Comparison of ENCODE assay signal across 15 mouse cellular contexts in genomic region chr4:133970876-133971275, GRCm38 (mm10). TPM values are rescaled to one million over a fixed set of nuclear protein-coding genes. Genes with fewer than 3 reads are reported as not detected.
DNase-seq lines count a peak whose midpoint lies in the region; ATAC-seq and TF ChIP-seq lines count a peak whose summit lies in the region.
"Had no signal": no experiment of that assay in that cellular context is flagged by ENCODE, and none has a peak within 500 bp of the region (broad histone marks: within the 10 kb centered on the region; RNA-seq: fewer than 3 reads in every experiment).

No protein-coding gene starts in this region.

- TF ChIP-seq POLR2A in kidney, adult 2 months (IDR thresholded peaks at IDR 0.05; ENCODE audit: low read depth, low read length): no peak

- DNase-seq in cerebellum, adult 9-11 months: peak; percentile 32
- no peak for DNase-seq in cerebellum, adult 11 months
- no peak for DNase-seq in midbrain, embryonic 10.5 days (ENCODE audit: low spot score)
- no peak for DNase-seq in midbrain, embryonic 14.5 days
- peak; percentile 61 for DNase-seq in midbrain, postnatal 0 days (ENCODE audit: low spot score)
- DNase-seq in kidney, postnatal 4 days: no peak
- DNase-seq in kidney, adult 2 months: no peak
- DNase-seq: adrenal gland, adult 2 months had no signal

- WGBS in midbrain, embryonic 10.5 days: 80% methylated on average over 13 of the region's 13 CpGs
- 64% methylated on average over 13 of the region's 13 CpGs for WGBS in midbrain, embryonic 14.5 days
- 78% methylated on average over 13 of the region's 13 CpGs for WGBS in hindbrain, embryonic 12.5 days
- 63% methylated on average over 13 of the region's 13 CpGs for WGBS in midbrain, postnatal 0 days
- 84% methylated on average over 13 of the region's 13 CpGs for WGBS in kidney, adult 2 months

- no peaks in the 10 kb centered on the region for H3K27me3 ChIP-seq in midbrain, embryonic 10.5 days (ENCODE audit: low read depth, poor library complexity, severe bottlenecking)
- no peaks in the 10 kb centered on the region for H3K27me3 ChIP-seq in midbrain, embryonic 14.5 days (ENCODE audit: control insufficient read depth, insufficient read depth, low read length)
- no peaks in the 10 kb centered on the region for H3K27me3 ChIP-seq in hindbrain, embryonic 12.5 days
- no peaks in the 10 kb centered on the region for H3K27me3 ChIP-seq in midbrain, postnatal 0 days (ENCODE audit: insufficient read depth, low read length)
- no peaks in the 10 kb centered on the region for H3K27me3 ChIP-seq in kidney, adult 2 months (replicated peaks; ENCODE audit: control insufficient read depth, insufficient read depth, low read length)

- no peaks in the 10 kb centered on the region for H3K9me3 ChIP-seq in midbrain, embryonic 10.5 days (replicated peaks)
- no peaks in the 10 kb centered on the region for H3K9me3 ChIP-seq in midbrain, embryonic 14.5 days (ENCODE audit: control insufficient read depth, low read length)
- H3K9me3 ChIP-seq in hindbrain, embryonic 12.5 days (replicated peaks): no peaks in the 10 kb centered on the region
- no peaks in the 10 kb centered on the region for H3K9me3 ChIP-seq in midbrain, postnatal 0 days (ENCODE audit: low read length)

- peaks cover 58% of the 10 kb centered on the region for H3K36me3 ChIP-seq in midbrain, embryonic 10.5 days
- H3K36me3 ChIP-seq in midbrain, embryonic 14.5 days (ENCODE audit: control insufficient read depth, insufficient read depth, low read length): peaks cover 14% of the 10 kb centered on the region
- peaks cover 19% of the 10 kb centered on the region for H3K36me3 ChIP-seq in hindbrain, embryonic 12.5 days
- no peaks in the 10 kb centered on the region; the same call in 1 of the 2 replicates for H3K36me3 ChIP-seq in midbrain, postnatal 0 days (ENCODE audit: insufficient read depth, low read length)
- no peaks in the 10 kb centered on the region for H3K36me3 ChIP-seq in kidney, adult 2 months (ENCODE audit: control insufficient read depth, insufficient read depth, low read length)

- H3K4me1 ChIP-seq in midbrain, embryonic 10.5 days: peaks cover 50% of the 10 kb centered on the region
- H3K4me1 ChIP-seq in midbrain, embryonic 14.5 days (ENCODE audit: control insufficient read depth, insufficient read depth, low read length): peaks cover 30% of the 10 kb centered on the region
- H3K4me1 ChIP-seq in hindbrain, embryonic 12.5 days: peaks cover 38% of the 10 kb centered on the region
- H3K4me1 ChIP-seq in midbrain, postnatal 0 days (ENCODE audit: insufficient read depth, low read length): 0 out of 2 replicates have a peak, but pooled peaks cover 10% of the 10 kb centered on the region
- H3K4me1 ChIP-seq in kidney, adult 2 months (ENCODE audit: control insufficient read depth, insufficient read depth, low read length): peaks cover 4% of the 10 kb centered on the region; the same call in 1 of the 2 replicates

- no peak for TF ChIP-seq CTCF in midbrain, postnatal 0 days (IDR thresholded peaks at IDR 0.05)
- no peak for TF ChIP-seq CTCF in kidney, adult 2 months (conservative IDR thresholded peaks at IDR 0.05; ENCODE audit: insufficient read depth, insufficient read length, low read depth, low read length)

- peak overlapping the region; percentile 100 for H3K27ac ChIP-seq in midbrain, embryonic 10.5 days (replicated peaks)
- no peak overlapping the region for H3K27ac ChIP-seq in midbrain, embryonic 14.5 days (replicated peaks; ENCODE audit: low read depth, low read length)
- peak overlapping the region; percentile 100 for H3K27ac ChIP-seq in hindbrain, embryonic 12.5 days
- no peak overlapping the region for H3K27ac ChIP-seq in midbrain, postnatal 0 days (ENCODE audit: low read depth, low read length)
- H3K27ac ChIP-seq in kidney, adult 2 months (ENCODE audit: insufficient read depth, low read depth, low read length): no peak overlapping the region
- H3K27ac ChIP-seq: liver, embryonic 14.5 days had no signal

- no peak overlapping the region for H3K4me3 ChIP-seq in midbrain, embryonic 10.5 days
- no peak overlapping the region for H3K4me3 ChIP-seq in midbrain, embryonic 14.5 days (replicated peaks; ENCODE audit: low read depth, low read length)
- no peak overlapping the region for H3K4me3 ChIP-seq in hindbrain, embryonic 12.5 days
- no peak overlapping the region for H3K4me3 ChIP-seq in midbrain, postnatal 0 days (ENCODE audit: low read depth, low read length)
- H3K4me3 ChIP-seq in kidney, adult 2 months (ENCODE audit: insufficient read depth, low read depth, low read length): no peak overlapping the region
- H3K4me3 ChIP-seq: myocyte had no signal

- no peak overlapping the region for H3K9ac ChIP-seq in midbrain, embryonic 14.5 days (replicated peaks; ENCODE audit: low read length)
- H3K9ac ChIP-seq in hindbrain, embryonic 12.5 days: no peak overlapping the region
- no peak overlapping the region for H3K9ac ChIP-seq in midbrain, postnatal 0 days (replicated peaks; ENCODE audit: low read length, poor library complexity, severe bottlenecking)
- H3K9ac ChIP-seq: liver, embryonic 14.5 days had no signal

- no peak for ATAC-seq in midbrain, embryonic 14.5 days (ENCODE audit: low FRiP score, low TSS enrichment)
- no peak for ATAC-seq in hindbrain, embryonic 12.5 days (ENCODE audit: low FRiP score)
- no peak for ATAC-seq in midbrain, postnatal 0 days (ENCODE audit: low FRiP score)
- ATAC-seq: intestine, postnatal 0 days had no signal

- no peak overlapping the region for H3K4me2 ChIP-seq in midbrain, embryonic 14.5 days (ENCODE audit: low read length)
- no peak overlapping the region for H3K4me2 ChIP-seq in hindbrain, embryonic 12.5 days (replicated peaks)
- no peak overlapping the region for H3K4me2 ChIP-seq in midbrain, postnatal 0 days (ENCODE audit: low read depth, low read length, poor library complexity, severe bottlenecking)

RNA-seq across cellular contexts. Expression of gene Hmgn2, which starts 2.4 kb away (rescaled TPM):
- polyA plus RNA-seq in midbrain, embryonic 10.5 days (2016; fragmentation: Nextera tagmentation; extraction: Ambion mirVana): 3,615 and 3,770 TPM in 2 replicates
- 1,199 and 1,387 TPM in 2 replicates for polyA plus RNA-seq in midbrain, embryonic 14.5 days (2014; fragmentation: Nextera tagmentation; extraction: Ambion mirVana)
- polyA plus RNA-seq in hindbrain, embryonic 12.5 days (2016; fragmentation: Nextera tagmentation; extraction: Ambion mirVana): 2,290 and 2,342 TPM in 2 replicates
- total RNA-seq in midbrain, postnatal 0 days (2014; rRNA removed): 231 and 262 TPM in 2 replicates
- 858 and 919 TPM in 2 replicates for polyA plus RNA-seq in midbrain, postnatal 0 days (2015; fragmentation: Nextera tagmentation; extraction: Ambion mirVana)
- 12.2 and 21.9 TPM in 2 replicates for polyA plus RNA-seq in kidney, adult 2 months (2012; rRNA removed)

RNA-seq across cellular contexts. Expression of gene Dhdds, which starts 29.8 kb away (rescaled TPM):
- polyA plus RNA-seq in midbrain, embryonic 10.5 days (2016; fragmentation: Nextera tagmentation; extraction: Ambion mirVana): 38.8 and 41.4 TPM in 2 replicates
- polyA plus RNA-seq in midbrain, embryonic 14.5 days (2014; fragmentation: Nextera tagmentation; extraction: Ambion mirVana): 46.6 and 48.2 TPM in 2 replicates
- 43.1 and 44.1 TPM in 2 replicates for polyA plus RNA-seq in hindbrain, embryonic 12.5 days (2016; fragmentation: Nextera tagmentation; extraction: Ambion mirVana)
- 45.6 and 46.2 TPM in 2 replicates for total RNA-seq in midbrain, postnatal 0 days (2014; rRNA removed)
- 38.3 and 42.6 TPM in 2 replicates for polyA plus RNA-seq in midbrain, postnatal 0 days (2015; fragmentation: Nextera tagmentation; extraction: Ambion mirVana)
- polyA plus RNA-seq in kidney, adult 2 months (2012; rRNA removed): 32.0 and 37.0 TPM in 2 replicates

RNA-seq across cellular contexts. Expression of gene Lin28a, which starts 47.8 kb away (rescaled TPM):
- 16.9 and 29.2 TPM in 2 replicates for polyA plus RNA-seq in midbrain, embryonic 10.5 days (2016; fragmentation: Nextera tagmentation; extraction: Ambion mirVana)
- polyA plus RNA-seq in midbrain, embryonic 14.5 days (2014; fragmentation: Nextera tagmentation; extraction: Ambion mirVana): 0.13 and 0.31 TPM in 2 replicates
- polyA plus RNA-seq in hindbrain, embryonic 12.5 days (2016; fragmentation: Nextera tagmentation; extraction: Ambion mirVana): 1.4 TPM in 2 replicates
- total RNA-seq in midbrain, postnatal 0 days (2014; rRNA removed): 0.05 and 0.57 TPM in 2 replicates
- 0.04 and 0.13 TPM in 2 replicates for polyA plus RNA-seq in midbrain, postnatal 0 days (2015; fragmentation: Nextera tagmentation; extraction: Ambion mirVana)
- not detected in 2 replicates for polyA plus RNA-seq in kidney, adult 2 months (2012; rRNA removed)
- total RNA-seq: adrenal gland, adult 2 months; layer of hippocampus, adult 18-20 months; left cerebral cortex, postnatal 25 days had no signal
- polyA plus RNA-seq: adrenal gland, adult 2 months; heart, embryonic 16.5 days; intestine, postnatal 0 days had no signal

Comparison
In these comparisons a context has a peak if more than half of its experiments do, and no peak if none do; other contexts are left out.
1. DNase-seq: peak in cerebellum, adult 9-11 months (single experiment) and midbrain, postnatal 0 days (single experiment); none in cerebellum, adult 11 months (single experiment), midbrain, embryonic 10.5 days (single experiment), midbrain, embryonic 14.5 days (single experiment), kidney, postnatal 4 days (0 of 2) and kidney, adult 2 months (single experiment).
2. H3K27ac ChIP-seq: peak in midbrain, embryonic 10.5 days (single experiment) and hindbrain, embryonic 12.5 days (single experiment); none in midbrain, embryonic 14.5 days (single experiment), midbrain, postnatal 0 days (single experiment) and kidney, adult 2 months (single experiment).
3. RNA of gene Hmgn2, which starts 2.4 kb away (polyA plus RNA-seq): 3,615 to 3,770 TPM in midbrain, embryonic 10.5 days, 2,290 to 2,342 TPM in hindbrain, embryonic 12.5 days, 1,199 to 1,387 TPM in midbrain, embryonic 14.5 days and 858 to 919 TPM in midbrain, postnatal 0 days; 12.2 to 21.9 TPM in kidney, adult 2 months; every median in the first group is over 10 times any median in the second.